Mouse (Mus musculus) forebrain, postnatal 0 days (tissue): ENCODE results near the gene Chchd6. TPM values are rescaled to one million over a fixed set of nuclear protein-coding genes. Genes with fewer than 3 reads are reported as not detected.

ENCODE experiments used
- ATAC-seq: fragments of 200-750 bp; cut with Nextera tagmentation; 2 replicates; pipeline ENCODE4 v1.8.0; 2017; ENCODE audit warnings: mild to moderate bottlenecking, moderate library complexity
- DNase-seq: peaks from one replicate; pipeline ENCODE4 v3.0.0-alpha.2; 2015
- H3K27ac ChIP-seq: fragments of 300-500 bp; sonication (generic); 2 replicates; pipeline ENCODE4 v1.5.1; 2014; ENCODE audit warnings: low read depth, mild to moderate bottlenecking, antibody characterized with exemption, low read length, moderate library complexity, mixed read lengths
- H3K27me3 ChIP-seq: fragments of 300-500 bp; sonication (generic); 2 replicates; pipeline ENCODE4 v1.6.1; 2014; ENCODE audit warnings: mild to moderate bottlenecking, low read length, mixed read lengths; ENCODE audit not compliant: insufficient read depth
- H3K36me3 ChIP-seq: fragments of 300-500 bp; sonication (generic); 2 replicates; pipeline ENCODE4 v1.6.1; 2014; ENCODE audit warnings: mild to moderate bottlenecking, moderate library complexity; ENCODE audit not compliant: insufficient read depth
- H3K4me1 ChIP-seq: fragments of 300-500 bp; sonication (generic); 2 replicates; pipeline ENCODE4 v1.6.1; 2014; ENCODE audit warnings: antibody characterized with exemption; ENCODE audit not compliant: insufficient read depth
- H3K4me2 ChIP-seq: fragments of 300-500 bp; sonication (generic); 2 replicates; pipeline ENCODE4 v1.6.1; 2014; ENCODE audit warnings: low read depth, mild to moderate bottlenecking, moderate library complexity
- H3K4me3 ChIP-seq: fragments of 300-500 bp; sonication (generic); 2 replicates; pipeline ENCODE4 v1.5.1; 2014; ENCODE audit warnings: low read depth, low read length, mixed read lengths
- H3K9ac ChIP-seq: fragments of 300-500 bp; sonication (generic); 2 replicates; pipeline ENCODE4 v1.6.1; 2014; ENCODE audit warnings: mild to moderate bottlenecking
- H3K9me3 ChIP-seq: fragments of 300-500 bp; sonication (generic); 2 replicates; pipeline ENCODE4 v1.6.1; 2016; ENCODE audit warnings: low read length
- CTCF ChIP-seq: sonication (generic); IDR thresholded peaks from 2 replicates; pipeline ENCODE4 v1.5.1; 2016; ENCODE audit warnings: antibody characterized with exemption, control low read depth, low read depth
- WGBS: fragments of 180-500 bp; shearing (Covaris S2); extraction: QIAGEN DNeasy Blood & Tissue Kit; methylation state at CpG from one replicate; pipeline ENCODE4 v1.1.7; 2014; 5-methylcytosine and 5-hydroxymethylcytosine counted together
- polyA plus RNA-seq: library from polyadenylated mRNA; unstranded; fragments of >200 nt; fragmentation: Nextera tagmentation; extraction: Ambion mirVana; gene quantifications from 2 replicates; pipeline ENCODE4 v1.2.1, GENCODE M21; 2015
- total RNA-seq: library from RNA; depleted of rRNA; stranded (reverse); fragments of >200 nt; gene quantifications from 2 replicates; pipeline ENCODE4 v1.2.3, GENCODE M21; 2014

Chchd6 gene
- total and polyA plus RNA-seq, 2 experiments from 2014 or later: 159 to 210 TPM

DNA sequence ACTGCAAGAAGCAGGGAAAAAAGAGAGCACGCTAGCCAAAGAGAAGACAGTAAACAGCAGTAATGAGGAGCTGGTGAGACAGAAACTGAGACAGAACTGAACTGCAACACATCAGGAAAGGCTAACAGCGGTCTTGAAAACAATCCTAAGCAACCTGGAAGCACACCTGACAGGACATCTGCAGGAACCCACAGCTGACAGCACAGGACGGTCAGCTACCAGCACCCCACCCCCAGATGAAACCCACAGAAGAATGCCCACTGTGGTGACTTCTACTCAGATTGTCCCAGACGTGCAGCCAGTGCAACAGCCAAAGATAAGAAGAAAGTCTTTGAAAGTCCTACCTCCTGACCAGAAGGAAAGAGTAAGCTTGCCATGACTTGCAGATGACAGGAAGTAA, 103.1 kb downstream of the Chchd6 start:
- Histone ChIP-seq H3K9me3 (no peaks in the 10 kb centered on the region), H3K27me3 (no peaks in the 10 kb centered on the region)
- WGBS: 88% methylated on average over 4 of the region's 4 CpGs

DNA sequence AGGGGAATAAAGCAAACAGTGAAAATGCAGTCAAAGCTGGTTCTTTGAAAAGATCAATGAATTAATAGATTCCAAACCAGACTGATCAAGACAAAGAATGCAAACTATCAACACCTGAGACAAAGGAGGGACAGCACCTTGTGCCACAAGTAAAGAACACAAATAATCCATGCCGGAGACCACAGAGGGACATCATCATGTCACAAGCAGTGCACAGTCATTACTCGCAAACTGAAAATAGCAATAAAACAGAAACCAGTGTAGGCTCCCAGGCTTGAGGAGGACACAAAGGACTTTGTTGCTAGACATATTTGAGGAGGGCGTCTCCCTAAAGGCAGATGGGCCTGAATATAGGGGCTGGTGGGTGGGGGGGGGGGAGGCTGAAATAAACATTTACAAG, 105.1 kb downstream of the Chchd6 start:
- no peak for DNase-seq

More for the DNA sequence above, 103.1 kb downstream of the Chchd6 start:
- Histone ChIP-seq H3K36me3 (no peaks in the 10 kb centered on the region), H3K4me2 (no peak overlapping the region), H3K9ac (no peak overlapping the region), H3K4me1 (no peaks in the 10 kb centered on the region), H3K27ac (no peak overlapping the region), H3K4me3 (no peak overlapping the region)
- no peak for TF ChIP-seq CTCF
- ATAC-seq: no peak
- DNase-seq: no peak

DNA sequence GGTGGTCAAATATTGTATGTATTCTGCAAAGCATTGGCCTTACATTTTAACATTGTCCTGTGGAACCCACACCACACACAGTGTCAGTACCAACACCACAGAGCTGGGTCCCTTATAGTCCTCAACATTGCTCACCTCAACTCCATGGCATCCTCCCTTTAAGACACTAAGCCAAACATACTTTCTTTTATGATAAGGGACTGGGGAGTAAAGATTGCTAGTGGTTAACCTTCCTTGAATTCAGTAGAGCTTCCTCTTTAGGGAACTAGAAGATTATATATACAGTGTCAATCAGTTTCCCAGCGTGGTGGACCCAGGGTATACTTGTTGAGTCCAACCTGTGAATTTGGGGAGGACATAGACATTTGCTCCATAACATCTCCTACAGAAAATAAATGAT, 105.9 kb downstream of the Chchd6 start:
- no peak for TF ChIP-seq CTCF
- H3K27ac ChIP-seq: no peak overlapping the region
- no peak overlapping the region for H3K9ac ChIP-seq
- no peaks in the 10 kb centered on the region for H3K9me3 ChIP-seq
- ATAC-seq (no peak), DNase-seq (no peak)
- no peaks in the 10 kb centered on the region for H3K4me1 ChIP-seq
- no peaks in the 10 kb centered on the region for H3K36me3 ChIP-seq
- 97% methylated on average over 1 of the region's 1 CpGs for WGBS
- H3K27me3 ChIP-seq: no peaks in the 10 kb centered on the region
- H3K4me2 ChIP-seq: no peak overlapping the region
- H3K4me3 ChIP-seq: no peak overlapping the region

More for the DNA sequence above, 105.1 kb downstream of the Chchd6 start:
- no peaks in the 10 kb centered on the region for H3K36me3 ChIP-seq
- no peak for ATAC-seq
- WGBS: 93% methylated on average over 3 of the region's 3 CpGs
- H3K4me1 ChIP-seq: no peaks in the 10 kb centered on the region
- H3K4me3 ChIP-seq: no peak overlapping the region
- H3K9me3 ChIP-seq: no peaks in the 10 kb centered on the region
- TF ChIP-seq CTCF: no peak
- H3K27ac ChIP-seq: no peak overlapping the region
- H3K9ac ChIP-seq: no peak overlapping the region
- H3K27me3 ChIP-seq: no peaks in the 10 kb centered on the region
- no peak overlapping the region for H3K4me2 ChIP-seq

DNA sequence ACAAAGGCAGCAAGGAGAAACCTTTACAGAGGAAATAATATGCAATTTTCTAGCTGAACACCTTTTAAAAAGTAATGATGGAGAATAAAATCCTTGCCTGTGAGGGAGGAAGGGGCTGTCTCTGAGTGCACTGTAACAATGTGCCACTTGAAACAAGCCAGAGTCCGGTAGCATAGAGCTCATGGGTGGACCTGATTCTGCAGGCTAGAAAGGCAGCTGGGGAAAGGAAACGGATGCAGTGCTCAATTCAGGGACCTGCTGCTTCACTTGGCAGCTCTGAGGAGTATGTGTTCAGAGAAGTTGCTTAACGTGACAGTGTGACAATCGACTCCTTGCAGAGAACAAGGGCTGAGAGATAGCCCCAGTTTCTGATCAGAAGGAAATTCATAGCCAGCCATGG, 109.4 kb downstream of the Chchd6 start:
- ATAC-seq (peak; percentile 54; the same call in 1 of the 2 replicates), DNase-seq (no peak)
- Histone ChIP-seq H3K36me3 (no peaks in the 10 kb centered on the region), H3K27me3 (no peaks in the 10 kb centered on the region), H3K9ac (no peak overlapping the region), H3K4me3 (no peak overlapping the region), H3K4me2 (no peak overlapping the region), H3K27ac (no peak overlapping the region), H3K9me3 (no peaks in the 10 kb centered on the region), H3K4me1 (no peaks in the 10 kb centered on the region)
- no peak for TF ChIP-seq CTCF
- 31% methylated on average over 4 of the region's 4 CpGs for WGBS

DNA sequence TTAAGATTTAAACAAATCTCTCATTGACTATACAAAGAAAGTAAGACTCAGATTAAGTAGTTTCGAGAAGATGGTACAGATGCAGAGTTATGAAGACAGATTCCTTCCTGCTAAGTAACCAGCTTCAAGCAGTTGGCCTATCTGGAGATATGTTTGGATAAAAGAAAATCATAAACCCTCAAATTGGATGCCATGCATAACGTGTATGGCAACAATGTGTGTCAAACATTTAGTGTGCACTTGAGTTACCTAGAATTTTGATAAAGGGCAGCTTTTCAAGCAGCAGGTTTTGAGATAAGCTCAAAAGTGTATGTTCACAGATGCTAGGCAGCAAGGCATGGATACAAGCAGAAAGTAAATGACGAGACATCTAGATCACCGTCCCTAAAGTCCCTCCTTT, 114.3 kb downstream of the Chchd6 start:
- H3K4me3 ChIP-seq: no peak overlapping the region
- ATAC-seq (no peak), DNase-seq (no peak)
- H3K36me3 ChIP-seq: no peaks in the 10 kb centered on the region
- no peak overlapping the region for H3K4me2 ChIP-seq
- 73% methylated on average over 4 of the region's 4 CpGs for WGBS
- H3K9me3 ChIP-seq: no peaks in the 10 kb centered on the region
- no peak overlapping the region for H3K27ac ChIP-seq
- no peaks in the 10 kb centered on the region for H3K27me3 ChIP-seq
- no peak for TF ChIP-seq CTCF
- no peaks in the 10 kb centered on the region for H3K4me1 ChIP-seq
- no peak overlapping the region for H3K9ac ChIP-seq

DNA sequence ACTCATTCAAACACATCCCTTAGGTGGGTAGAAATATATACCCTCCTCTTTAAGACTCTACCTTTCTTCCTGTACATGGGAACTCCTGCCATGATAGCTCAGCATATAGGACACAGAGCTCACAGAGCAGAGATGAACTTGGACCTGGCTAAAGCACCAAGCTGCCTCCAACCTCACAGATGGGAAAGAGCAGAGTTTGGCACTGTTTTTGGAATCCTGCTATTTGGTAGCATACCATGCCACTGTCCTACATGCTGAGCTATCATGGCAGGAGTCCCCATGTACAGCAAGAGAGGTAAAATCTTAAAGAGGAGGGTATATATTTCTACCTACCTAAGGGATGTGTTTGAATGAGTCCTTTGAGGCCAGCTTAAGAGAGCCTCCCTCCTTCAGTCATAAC, 127.5 kb downstream of the Chchd6 start:
- H3K27ac ChIP-seq: no peak overlapping the region
- H3K4me2 ChIP-seq: no peak overlapping the region
- DNase-seq (no peak), ATAC-seq (no peak)
- H3K36me3 ChIP-seq: no peaks in the 10 kb centered on the region
- H3K4me3 ChIP-seq: no peak overlapping the region
- no peak for TF ChIP-seq CTCF
- H3K9ac ChIP-seq: no peak overlapping the region
- no peaks in the 10 kb centered on the region for H3K27me3 ChIP-seq
- 0 out of 2 replicates have a peak, but pooled peaks cover 6% of the 10 kb centered on the region for H3K4me1 ChIP-seq
- no peaks in the 10 kb centered on the region for H3K9me3 ChIP-seq

DNA sequence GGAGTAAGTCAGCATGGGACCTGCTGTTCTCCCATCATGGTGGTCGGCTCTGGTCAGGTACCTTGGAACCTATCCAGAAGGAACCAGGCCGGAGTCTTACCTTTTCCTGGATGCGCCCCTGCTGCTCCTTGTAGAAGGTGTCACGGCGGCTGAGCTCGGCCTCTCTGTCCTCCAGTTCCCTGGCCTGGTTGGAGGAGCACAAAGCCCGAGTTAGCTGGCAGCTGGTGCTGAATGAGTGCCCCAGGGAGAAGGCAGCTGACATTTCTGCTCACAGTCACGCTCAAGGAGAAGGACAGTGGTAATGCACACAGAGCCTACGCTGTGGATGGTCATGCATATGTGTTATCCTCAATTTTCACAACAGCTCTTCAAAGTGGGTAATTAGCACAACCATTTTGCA, 128.2 kb downstream of the Chchd6 start:
- no peak overlapping the region for H3K27ac ChIP-seq
- 0 out of 2 replicates have a peak, but pooled peaks cover 6% of the 10 kb centered on the region for H3K4me1 ChIP-seq
- 70% methylated on average over 9 of the region's 9 CpGs for WGBS
- ATAC-seq (peak; percentile 7; the same call in 1 of the 2 replicates), DNase-seq (no peak)
- no peaks in the 10 kb centered on the region for H3K36me3 ChIP-seq
- no peaks in the 10 kb centered on the region for H3K27me3 ChIP-seq
- H3K9me3 ChIP-seq: no peaks in the 10 kb centered on the region
- H3K4me2 ChIP-seq: no peak overlapping the region
- H3K9ac ChIP-seq: no peak overlapping the region
- peak; percentile 1; the same call in 1 of the 2 replicates for TF ChIP-seq CTCF
- H3K4me3 ChIP-seq: no peak overlapping the region

DNA sequence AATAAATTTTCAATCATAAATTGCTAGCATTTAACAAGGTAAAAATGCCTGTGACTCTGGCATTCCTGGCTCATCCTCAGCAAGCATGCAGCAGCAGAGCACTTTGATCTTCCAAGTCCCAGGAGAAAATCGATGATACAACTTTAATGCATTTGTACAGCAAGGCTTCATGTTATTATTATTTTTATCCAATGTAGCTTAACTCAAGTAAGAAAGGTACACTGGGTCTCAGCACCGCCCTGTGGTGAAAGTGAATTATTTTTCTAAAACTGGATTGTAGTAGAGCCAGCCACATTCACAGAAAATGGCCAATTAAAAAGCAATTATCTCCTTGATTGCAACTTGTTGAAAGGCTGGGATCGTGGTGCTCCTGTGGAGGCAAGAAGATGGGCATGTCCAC, 128.6 kb downstream of the Chchd6 start:
- WGBS: 47% methylated on average over 3 of the region's 3 CpGs
- no peak overlapping the region for H3K9ac ChIP-seq
- no peak overlapping the region for H3K4me2 ChIP-seq
- H3K27me3 ChIP-seq: no peaks in the 10 kb centered on the region
- no peak overlapping the region for H3K27ac ChIP-seq
- no peaks in the 10 kb centered on the region for H3K9me3 ChIP-seq
- no peaks in the 10 kb centered on the region for H3K36me3 ChIP-seq
- H3K4me3 ChIP-seq: no peak overlapping the region
- TF ChIP-seq CTCF: peak; percentile 52
- ATAC-seq (peak; percentile 52; the same call in 1 of the 2 replicates), DNase-seq (peak; percentile 62)
- 0 out of 2 replicates have a peak, but pooled peaks cover 6% of the 10 kb centered on the region for H3K4me1 ChIP-seq
